Mouse (Mus musculus): ENCODE measurements around the gene Ift74. TPM values are rescaled to one million over a fixed set of nuclear protein-coding genes. Genes with fewer than 3 reads are reported as not detected.
"Not testable (repeated sequence)": the region's sequence is repeated elsewhere in the genome, so short reads cannot be mapped to it uniquely, and the experiment has no call there.

Ift74 gene
- polyA plus RNA-seq, 1 experiment from 2014 or later: 24.2 TPM

DNA sequence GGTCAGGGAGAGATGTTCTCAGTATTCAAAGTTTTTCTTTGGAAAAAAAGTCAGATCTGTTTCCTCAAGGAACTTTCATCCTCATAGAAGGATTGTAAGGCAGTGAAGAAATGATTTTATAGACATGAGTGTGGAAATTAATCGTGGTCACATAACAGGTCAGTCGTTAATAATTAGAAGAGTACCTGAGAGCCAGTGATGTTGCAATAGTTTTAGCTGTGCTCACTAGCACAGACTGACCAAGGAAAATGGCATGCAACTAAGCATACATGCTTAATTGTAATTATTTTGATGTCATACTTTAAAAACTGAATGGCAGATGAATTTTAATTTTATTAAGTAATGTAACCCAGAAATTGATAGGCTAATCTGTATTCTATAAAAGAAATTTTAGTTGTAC is 66.4 kb downstream of the Ift74 start:
- H3K4me3 ChIP-seq (ENCODE audit: low read depth, low read length): no peak overlapping the region
- WGBS: 92% methylated on average over 2 of the region's 2 CpGs
- DNase-seq (ENCODE audit: low spot score) (no peak), ATAC-seq (replicated peaks; ENCODE audit: low FRiP score, low TSS enrichment, low read depth) (no peak)
- H3K27me3 ChIP-seq (replicated peaks; ENCODE audit: control insufficient read depth, insufficient read depth, low read length): no peaks in the 10 kb centered on the region
- no peaks in the 10 kb centered on the region for H3K4me1 ChIP-seq (replicated peaks; ENCODE audit: control insufficient read depth, insufficient read depth, low read length)
- peaks cover 24% of the 10 kb centered on the region for H3K36me3 ChIP-seq (ENCODE audit: control insufficient read depth, insufficient read depth, low read length)
- H3K4me2 ChIP-seq (ENCODE audit: low read length): no peak overlapping the region
- no peaks in the 10 kb centered on the region for H3K9me3 ChIP-seq (ENCODE audit: control insufficient read depth, low read length)
- H3K9ac ChIP-seq (ENCODE audit: low read length): no peak overlapping the region
- no peak overlapping the region for H3K27ac ChIP-seq (ENCODE audit: low read depth)

GRCm38 (mm10) chr4:94681181-94681580 is 66.9 kb downstream of the Ift74 start:
- Histone ChIP-seq H3K4me3 (ENCODE audit: low read depth, low read length) (no peak overlapping the region), H3K4me2 (ENCODE audit: low read length) (no peak overlapping the region), H3K4me1 (replicated peaks; ENCODE audit: control insufficient read depth, insufficient read depth, low read length) (no peaks in the 10 kb centered on the region), H3K27ac (ENCODE audit: low read depth) (no peak overlapping the region), H3K9me3 (ENCODE audit: control insufficient read depth, low read length) (no peaks in the 10 kb centered on the region), H3K27me3 (replicated peaks; ENCODE audit: control insufficient read depth, insufficient read depth, low read length) (no peaks in the 10 kb centered on the region), H3K36me3 (ENCODE audit: control insufficient read depth, insufficient read depth, low read length) (peaks cover 24% of the 10 kb centered on the region), H3K9ac (ENCODE audit: low read length) (no peak overlapping the region)
- no peak for DNase-seq (ENCODE audit: low spot score)
- 95% methylated on average over 2 of the region's 2 CpGs for WGBS
- ATAC-seq (replicated peaks; ENCODE audit: low FRiP score, low TSS enrichment, low read depth): no peak

GRCm38 (mm10) chr4:94682029-94682428 is 67.7 kb downstream of the Ift74 start:
- H3K9me3 ChIP-seq (ENCODE audit: control insufficient read depth, low read length): no peaks in the 10 kb centered on the region
- no peaks in the 10 kb centered on the region for H3K4me1 ChIP-seq (replicated peaks; ENCODE audit: control insufficient read depth, insufficient read depth, low read length)
- no peak overlapping the region for H3K4me3 ChIP-seq (ENCODE audit: low read depth, low read length)
- H3K27ac ChIP-seq (ENCODE audit: low read depth): no peak overlapping the region
- DNase-seq (ENCODE audit: low spot score) (no peak), ATAC-seq (replicated peaks; ENCODE audit: low FRiP score, low TSS enrichment, low read depth) (no peak)
- no peak overlapping the region for H3K4me2 ChIP-seq (ENCODE audit: low read length)
- peaks cover 24% of the 10 kb centered on the region for H3K36me3 ChIP-seq (ENCODE audit: control insufficient read depth, insufficient read depth, low read length)
- 66% methylated on average over 1 of the region's 1 CpGs for WGBS
- no peak overlapping the region for H3K9ac ChIP-seq (ENCODE audit: low read length)
- no peaks in the 10 kb centered on the region for H3K27me3 ChIP-seq (replicated peaks; ENCODE audit: control insufficient read depth, insufficient read depth, low read length)

GRCm38 (mm10) chr4:94683305-94683704 is 69.0 kb downstream of the Ift74 start:
- ATAC-seq (replicated peaks; ENCODE audit: low FRiP score, low TSS enrichment, low read depth) (no peak), DNase-seq (ENCODE audit: low spot score) (no peak)
- H3K36me3 ChIP-seq (ENCODE audit: control insufficient read depth, insufficient read depth, low read length): peaks cover 33% of the 10 kb centered on the region
- H3K4me2 ChIP-seq (ENCODE audit: low read length): no peak overlapping the region
- H3K9me3 ChIP-seq (ENCODE audit: control insufficient read depth, low read length): no peaks in the 10 kb centered on the region
- no peak overlapping the region for H3K27ac ChIP-seq (ENCODE audit: low read depth)
- H3K27me3 ChIP-seq (replicated peaks; ENCODE audit: control insufficient read depth, insufficient read depth, low read length): no peaks in the 10 kb centered on the region
- no peak overlapping the region for H3K9ac ChIP-seq (ENCODE audit: low read length)
- H3K4me1 ChIP-seq (replicated peaks; ENCODE audit: control insufficient read depth, insufficient read depth, low read length): no peaks in the 10 kb centered on the region
- H3K4me3 ChIP-seq (ENCODE audit: low read depth, low read length): no peak overlapping the region
- WGBS: 82% methylated on average over 5 of the region's 5 CpGs

DNA sequence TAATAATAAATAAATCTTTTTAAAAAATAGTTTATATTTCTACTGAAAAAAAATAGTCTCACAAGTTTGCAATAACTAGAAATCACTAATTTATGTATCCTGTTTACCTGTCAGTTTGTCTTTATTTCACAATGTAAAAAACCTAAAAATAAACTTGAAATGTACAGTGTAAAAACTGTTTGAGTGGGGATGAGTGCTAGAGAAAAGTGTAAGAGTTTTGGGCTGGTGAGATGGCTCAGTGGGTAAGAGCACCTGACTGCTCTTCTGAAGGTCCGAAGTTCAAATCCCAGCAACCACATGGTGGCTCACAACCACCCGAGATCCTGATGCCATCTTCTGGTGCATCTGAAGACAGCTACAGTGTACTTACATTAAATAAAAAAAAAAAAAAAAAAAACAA is 75.5 kb downstream of the Ift74 start:
- not testable (repeated sequence) for H3K4me1 ChIP-seq (replicated peaks; ENCODE audit: control insufficient read depth, insufficient read depth, low read length); H3K4me3 ChIP-seq (ENCODE audit: low read depth, low read length); H3K27ac ChIP-seq (ENCODE audit: low read depth); DNase-seq (ENCODE audit: low spot score); H3K9ac ChIP-seq (ENCODE audit: low read length); H3K9me3 ChIP-seq (ENCODE audit: control insufficient read depth, low read length); ATAC-seq (replicated peaks; ENCODE audit: low FRiP score, low TSS enrichment, low read depth); H3K4me2 ChIP-seq (ENCODE audit: low read length); H3K27me3 ChIP-seq (replicated peaks; ENCODE audit: control insufficient read depth, insufficient read depth, low read length)
- H3K36me3 ChIP-seq (ENCODE audit: control insufficient read depth, insufficient read depth, low read length): peaks cover 22% of the 10 kb centered on the region
- 79% methylated on average over 2 of the region's 2 CpGs for WGBS

DNA sequence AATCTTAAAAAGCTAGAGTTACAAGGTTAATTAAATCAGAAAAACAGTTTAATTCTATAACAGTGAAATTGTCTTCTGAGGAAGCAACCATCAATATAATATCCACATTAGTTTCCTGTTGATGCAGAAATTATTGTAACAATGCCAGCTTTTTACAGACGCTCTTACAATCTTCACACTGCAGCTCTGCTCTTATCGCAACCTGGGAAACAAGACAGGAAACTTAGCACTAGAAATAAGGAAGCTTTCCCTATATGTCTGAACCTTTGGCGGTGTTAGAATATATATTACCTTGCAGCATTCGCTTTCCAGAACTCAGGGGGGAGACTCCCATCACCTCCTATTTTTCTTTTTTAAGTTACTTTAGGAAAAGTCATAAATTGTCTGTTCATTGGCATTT is 76.8 kb downstream of the Ift74 start:
- Histone ChIP-seq H3K4me1 (replicated peaks; ENCODE audit: control insufficient read depth, insufficient read depth, low read length) (no peaks in the 10 kb centered on the region), H3K9me3 (ENCODE audit: control insufficient read depth, low read length) (no peaks in the 10 kb centered on the region), H3K9ac (ENCODE audit: low read length) (no peak overlapping the region), H3K36me3 (ENCODE audit: control insufficient read depth, insufficient read depth, low read length) (peaks cover 22% of the 10 kb centered on the region), H3K27ac (ENCODE audit: low read depth) (no peak overlapping the region), H3K4me3 (ENCODE audit: low read depth, low read length) (no peak overlapping the region), H3K4me2 (ENCODE audit: low read length) (no peak overlapping the region), H3K27me3 (replicated peaks; ENCODE audit: control insufficient read depth, insufficient read depth, low read length) (no peaks in the 10 kb centered on the region)
- DNase-seq (ENCODE audit: low spot score) (no peak), ATAC-seq (replicated peaks; ENCODE audit: low FRiP score, low TSS enrichment, low read depth) (no peak)
- WGBS: 83% methylated on average over 4 of the region's 4 CpGs

DNA sequence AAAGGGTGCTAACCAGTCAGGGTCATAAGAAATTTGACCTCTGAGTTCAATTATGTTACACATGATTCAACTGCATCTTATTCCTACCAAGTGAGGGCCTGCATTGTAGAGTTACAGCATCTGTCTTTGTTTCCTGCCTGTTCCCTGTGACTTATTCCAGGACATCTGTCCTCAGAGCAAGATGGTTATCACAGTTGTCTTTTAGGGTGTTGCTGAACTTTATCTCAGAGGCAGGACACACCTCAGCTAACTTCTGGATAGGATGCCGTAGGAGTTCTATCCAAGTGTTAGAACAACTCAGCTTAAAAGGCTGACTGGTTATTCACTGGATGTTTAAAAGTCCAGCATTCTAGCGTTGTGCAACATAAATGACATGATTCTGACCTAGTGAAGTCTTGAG is 77.9 kb downstream of the Ift74 start:
- Histone ChIP-seq H3K27ac (ENCODE audit: low read depth) (no peak overlapping the region), H3K9ac (ENCODE audit: low read length) (no peak overlapping the region), H3K36me3 (ENCODE audit: control insufficient read depth, insufficient read depth, low read length) (peaks cover 22% of the 10 kb centered on the region), H3K4me2 (ENCODE audit: low read length) (no peak overlapping the region), H3K4me1 (replicated peaks; ENCODE audit: control insufficient read depth, insufficient read depth, low read length) (no peaks in the 10 kb centered on the region), H3K27me3 (replicated peaks; ENCODE audit: control insufficient read depth, insufficient read depth, low read length) (no peaks in the 10 kb centered on the region), H3K9me3 (ENCODE audit: control insufficient read depth, low read length) (no peaks in the 10 kb centered on the region), H3K4me3 (ENCODE audit: low read depth, low read length) (no peak overlapping the region)
- DNase-seq (ENCODE audit: low spot score) (no peak), ATAC-seq (replicated peaks; ENCODE audit: low FRiP score, low TSS enrichment, low read depth) (no peak)
- 73% methylated on average over 2 of the region's 2 CpGs for WGBS

- peaks cover 6% of the 10 kb centered on the region; the same call in 1 of the 2 replicates for H3K36me3 ChIP-seq (ENCODE audit: control insufficient read depth, insufficient read depth, low read length)
- H3K4me2 ChIP-seq (ENCODE audit: low read length): no peak overlapping the region
- H3K9me3 ChIP-seq (ENCODE audit: control insufficient read depth, low read length): no peaks in the 10 kb centered on the region
- H3K27ac ChIP-seq (ENCODE audit: low read depth): no peak overlapping the region
- H3K4me1 ChIP-seq (replicated peaks; ENCODE audit: control insufficient read depth, insufficient read depth, low read length): no peaks in the 10 kb centered on the region
- 50% methylated on average over 3 of the region's 3 CpGs for WGBS
- no peak for DNase-seq (ENCODE audit: low spot score)
- H3K27me3 ChIP-seq (replicated peaks; ENCODE audit: control insufficient read depth, insufficient read depth, low read length): no peaks in the 10 kb centered on the region
- H3K9ac ChIP-seq (ENCODE audit: low read length): no peak overlapping the region
- H3K4me3 ChIP-seq (ENCODE audit: low read depth, low read length): no peak overlapping the region
- no peak for ATAC-seq (replicated peaks; ENCODE audit: low FRiP score, low TSS enrichment, low read depth)
These were observed 82.1 kb downstream of the Ift74 start for GRCm38 (mm10) chr4:94696368-94696767.

- WGBS: 85% methylated on average over 2 of the region's 2 CpGs
- H3K4me1 ChIP-seq (replicated peaks; ENCODE audit: control insufficient read depth, insufficient read depth, low read length): no peaks in the 10 kb centered on the region
- no peaks in the 10 kb centered on the region for H3K36me3 ChIP-seq (ENCODE audit: control insufficient read depth, insufficient read depth, low read length)
- ATAC-seq (replicated peaks; ENCODE audit: low FRiP score, low TSS enrichment, low read depth) (no peak), DNase-seq (ENCODE audit: low spot score) (no peak)
- H3K27me3 ChIP-seq (replicated peaks; ENCODE audit: control insufficient read depth, insufficient read depth, low read length): no peaks in the 10 kb centered on the region
- H3K4me3 ChIP-seq (ENCODE audit: low read depth, low read length): no peak overlapping the region
- H3K27ac ChIP-seq (ENCODE audit: low read depth): no peak overlapping the region
- H3K4me2 ChIP-seq (ENCODE audit: low read length): no peak overlapping the region
- H3K9me3 ChIP-seq (ENCODE audit: control insufficient read depth, low read length): no peaks in the 10 kb centered on the region
- H3K9ac ChIP-seq (ENCODE audit: low read length): no peak overlapping the region
These were observed 96.7 kb downstream of the Ift74 start for GRCm38 (mm10) chr4:94711002-94711401.

Measured in intestine, embryonic 14.5 days (tissue).